Mouse (Mus musculus) megakaryocyte, embryonic 14.5 days (primary cell): ENCODE data around the gene Dnaja1.

Source experiments
- FLI1 ChIP-seq: IDR thresholded peaks from 2 replicates; pipeline ENCODE4 v1.6.1; 2012; ENCODE audit warnings: low read length, inconsistent platforms, mixed read lengths
- GATA1 ChIP-seq: IDR thresholded peaks from 3 replicates; pipeline ENCODE4 v1.6.1; 2012; ENCODE audit warnings: mixed read lengths, low read length, inconsistent platforms, borderline replicate concordance

DNA sequence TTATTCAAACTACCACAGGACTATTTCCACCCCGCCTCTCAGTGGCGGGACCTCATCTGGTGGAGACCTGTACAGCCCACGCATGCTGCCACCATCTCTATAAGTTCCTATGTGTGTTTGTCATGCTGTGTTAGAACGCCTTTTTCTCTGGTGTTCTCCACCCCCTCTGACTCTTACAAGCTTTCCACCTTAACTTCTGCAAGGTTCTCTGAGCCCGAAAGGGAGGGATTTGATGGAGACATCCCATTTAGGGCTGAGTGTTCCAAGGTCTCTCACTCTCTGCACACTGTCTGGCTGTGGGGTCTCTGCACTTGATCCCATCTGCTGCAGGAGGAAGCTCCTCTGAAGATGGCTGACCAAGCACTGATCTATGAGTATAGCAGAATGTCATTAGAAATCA lies 48.4 kb upstream of the Dnaja1 start:
- TF ChIP-seq GATA1 (no peak), FLI1 (no peak)
